Mouse (Mus musculus): ENCODE results near the gene Dok4.

- TF ChIP-seq CEBPB (IDR thresholded peaks at IDR 0.05; ENCODE audit: insufficient read depth, poor library complexity, severe bottlenecking) (no peak), MAX (IDR thresholded peaks at IDR 0.05; ENCODE audit: low read depth) (no peak), MYOG (IDR thresholded peaks at IDR 0.05; ENCODE audit: control insufficient read depth in 1 of 3, insufficient read depth in 1 of 3, insufficient read length in 2 of 3, low read depth in 2 of 3) (no peak), REST (IDR thresholded peaks at IDR 0.05; ENCODE audit: insufficient read depth, insufficient read length) (no peak), MYOD1 (IDR thresholded peaks at IDR 0.05; ENCODE audit: control insufficient read depth in 1 of 3, insufficient read length in 2 of 3, low read depth in 2 of 3) (no peak), POLR2A (IDR thresholded peaks at IDR 0.05; ENCODE audit: insufficient read length, low read depth) (no peak)
These were observed 43.1 kb upstream of the Dok4 start for GRCm38 (mm10) chr8:94919256-94919655.
